Mouse (Mus musculus) lung, embryonic 14.5 days (tissue): ENCODE data around the gene Fam210b. TPM values are rescaled to one million over a fixed set of nuclear protein-coding genes. Genes with fewer than 3 reads are reported as not detected.
A peak's percentile ranks its signal among the peaks of the same experiment; 100 is the strongest.

ENCODE experiments used
- ATAC-seq: fragments of 200-750 bp; cut with Nextera tagmentation; 2 replicates; pipeline ENCODE4 v1.8.0; 2017; ENCODE audit warnings: mild to moderate bottlenecking, moderate TSS enrichment, moderate library complexity; ENCODE audit not compliant: insufficient read depth
- DNase-seq: peaks from one replicate; pipeline ENCODE4 v3.0.0-alpha.2; 2015
- H3K27ac ChIP-seq: fragments of 300-500 bp; sonication (generic); 2 replicates; pipeline ENCODE4 v1.5.1; 2014; ENCODE audit warnings: low read depth, mild to moderate bottlenecking, moderate library complexity
- H3K27me3 ChIP-seq: fragments of 300-500 bp; sonication (generic); 2 replicates; pipeline ENCODE4 v1.6.1; 2014; ENCODE audit warnings: low read length, control low read depth; ENCODE audit not compliant: insufficient read depth
- H3K36me3 ChIP-seq: fragments of 300-500 bp; sonication (generic); 2 replicates; pipeline ENCODE4 v1.6.1; 2014; ENCODE audit warnings: control low read depth; ENCODE audit not compliant: insufficient read depth
- H3K4me1 ChIP-seq: fragments of 300-500 bp; sonication (generic); 2 replicates; pipeline ENCODE4 v1.6.1; 2014; ENCODE audit warnings: antibody characterized with exemption, control low read depth; ENCODE audit not compliant: insufficient read depth
- H3K4me2 ChIP-seq: fragments of 300-500 bp; sonication (generic); 2 replicates; pipeline ENCODE4 v1.6.1; 2014; ENCODE audit warnings: mild to moderate bottlenecking
- H3K4me3 ChIP-seq: fragments of 300-500 bp; sonication (generic); 2 replicates; pipeline ENCODE4 v1.5.1; 2014; ENCODE audit warnings: low read depth, low read length
- H3K9ac ChIP-seq: fragments of 300-500 bp; sonication (generic); 2 replicates; pipeline ENCODE4 v1.6.1; 2014
- H3K9me3 ChIP-seq: fragments of 300-500 bp; sonication (generic); 2 replicates; pipeline ENCODE4 v1.6.1; 2016; ENCODE audit warnings: low read depth, low read length, control low read depth
- CTCF ChIP-seq: IDR thresholded peaks from 2 replicates; pipeline ENCODE4 v1.5.1; 2016; ENCODE audit warnings: antibody characterized with exemption, low read depth
- WGBS: fragments of 180-500 bp; shearing (Covaris S2); extraction: QIAGEN DNeasy Blood & Tissue Kit; methylation state at CpG from one replicate; pipeline ENCODE4 v1.1.7; 2014; 5-methylcytosine and 5-hydroxymethylcytosine counted together
- polyA plus RNA-seq: library from polyadenylated mRNA; unstranded; fragments of >200 nt; fragmentation: Nextera tagmentation; extraction: Ambion mirVana; gene quantifications from 2 replicates; pipeline ENCODE4 v1.2.1, GENCODE M21; 2014

The Fam210b gene
- polyA plus RNA-seq, 1 experiment from 2014 or later = 31.0 TPM

GRCm38 (mm10) chr2:172401116-172401825, 55.9 kb downstream of the Fam210b start:
- no peak overlapping the region for H3K9ac ChIP-seq
- peak; percentile 44 for DNase-seq
- no peak for TF ChIP-seq CTCF

GRCm38 (mm10) chr2:172404239-172404638, 58.9 kb downstream of the Fam210b start:
- Histone ChIP-seq H3K4me3 (no peak overlapping the region), H3K4me1 (0 out of 2 replicates have a peak, but pooled peaks cover 3% of the 10 kb centered on the region), H3K27ac (no peak overlapping the region), H3K9ac (no peak overlapping the region), H3K9me3 (no peaks in the 10 kb centered on the region), H3K4me2 (no peak overlapping the region), H3K27me3 (no peaks in the 10 kb centered on the region), H3K36me3 (no peaks in the 10 kb centered on the region)
- ATAC-seq = no peak
- DNase-seq = no peak
- no peak for TF ChIP-seq CTCF
- WGBS = 52% methylated on average over 7 of the region's 7 CpGs

More at GRCm38 (mm10) chr2:172401116-172401825, 55.9 kb downstream of the Fam210b start:
- Histone ChIP-seq H3K9me3 (no peaks in the 10 kb centered on the region), H3K27me3 (no peaks in the 10 kb centered on the region), H3K4me2 (no peak overlapping the region), H3K4me3 (no peak overlapping the region), H3K36me3 (no peaks in the 10 kb centered on the region), H3K27ac (no peak overlapping the region), H3K4me1 (no peaks in the 10 kb centered on the region)
- no peak for ATAC-seq
- 55% methylated on average over 13 of the region's 13 CpGs for WGBS

- Histone ChIP-seq H3K9ac (no peak overlapping the region), H3K4me3 (no peak overlapping the region), H3K27ac (no peak overlapping the region), H3K4me2 (no peak overlapping the region), H3K36me3 (no peaks in the 10 kb centered on the region), H3K4me1 (0 out of 2 replicates have a peak, but pooled peaks cover 3% of the 10 kb centered on the region), H3K27me3 (no peaks in the 10 kb centered on the region), H3K9me3 (no peaks in the 10 kb centered on the region)
- ATAC-seq (no peak), DNase-seq (no peak)
- 55% methylated on average over 3 of the region's 3 CpGs for WGBS
- no peak for TF ChIP-seq CTCF
Observed at GRCm38 (mm10) chr2:172405011-172405410, 59.6 kb downstream of the Fam210b start.

Other genes with a start within 250 kb of the Fam210b start
- not detected in 2 replicates for gene Mc3r, start 97.1 kb upstream of the Fam210b start, polyA plus RNA-seq
- 161 and 165 TPM in 2 replicates for gene Aurka, start 25.0 kb downstream of the Fam210b start, polyA plus RNA-seq
- 50.2 and 53.9 TPM in 2 replicates for gene Cstf1, start 25.1 kb downstream of the Fam210b start, polyA plus RNA-seq
- gene Cass4, start 48.2 kb downstream of the Fam210b start, polyA plus RNA-seq = 2.6 and 2.7 TPM in 2 replicates
- gene Rtf2, start 95.0 kb downstream of the Fam210b start, polyA plus RNA-seq = 69.7 and 73.6 TPM in 2 replicates
- 1.2 and 1.5 TPM in 2 replicates for gene Gcnt7, start 113.0 kb downstream of the Fam210b start, polyA plus RNA-seq
- 0.28 TPM in 1 of 2 replicates, not detected in the other for gene Fam209, start 127.0 kb downstream of the Fam210b start, polyA plus RNA-seq
- gene Tfap2c, start 204.0 kb downstream of the Fam210b start, polyA plus RNA-seq = 0.14 and 0.15 TPM in 2 replicates